Comparison of ENCODE assay signal across 21 mouse cellular contexts in the genomic region with DNA sequence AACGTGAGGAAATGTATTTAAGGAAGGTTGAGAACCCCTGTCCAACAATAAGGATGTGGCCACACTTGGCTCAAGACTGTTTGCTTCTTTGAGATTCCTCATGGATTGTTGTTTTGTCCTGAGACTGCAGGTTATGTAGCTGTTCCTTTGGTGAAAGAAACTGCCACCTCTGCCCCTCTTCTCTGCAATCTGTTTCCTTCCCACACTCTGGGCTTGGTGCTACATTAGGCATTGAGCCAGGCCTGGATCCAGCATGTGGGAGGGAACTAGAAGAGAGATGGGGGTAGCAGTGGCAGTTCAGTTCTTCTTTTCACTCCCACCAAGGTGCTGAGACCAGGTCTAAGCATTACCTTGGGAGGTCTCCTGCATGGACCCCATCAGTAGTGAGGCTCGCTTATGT. TPM values are rescaled to one million over a fixed set of nuclear protein-coding genes. Genes with fewer than 3 reads are reported as not detected.
DNase-seq lines count a peak whose midpoint lies in the region; ATAC-seq and TF ChIP-seq lines count a peak whose summit lies in the region.
"Had no signal": no experiment of that assay in that cellular context is flagged by ENCODE, and none has a peak within 500 bp of the region (broad histone marks: within the 10 kb centered on the region; RNA-seq: fewer than 3 reads in every experiment).

No protein-coding gene starts in this region.

- no peaks in the 10 kb centered on the region for H3K4me1 ChIP-seq in hindbrain, embryonic 14.5 days (replicated peaks; ENCODE audit: control insufficient read depth, insufficient read depth, low read length)
- H3K4me1 ChIP-seq: embryonic facial prominence, embryonic 13.5 days; stomach, embryonic 15.5 days had no signal

- no peaks in the 10 kb centered on the region for H3K27me3 ChIP-seq in hindbrain, embryonic 14.5 days (ENCODE audit: control insufficient read depth, insufficient read depth, low read length)
- H3K27me3 ChIP-seq: embryonic facial prominence, embryonic 13.5 days; stomach, embryonic 15.5 days had no signal

- H3K4me2 ChIP-seq in hindbrain, embryonic 14.5 days (replicated peaks), result no peak overlapping the region
- H3K4me2 ChIP-seq: embryonic facial prominence, embryonic 13.5 days; liver, embryonic 11.5 days; stomach, embryonic 15.5 days had no signal

- intact Hi-C loops in left cerebral cortex, adult 2 months (cut with DNase I), result loop anchor here (5.0 kb wide), 1 partner anchor 314 kb away; no protein-coding TSS in a partner anchor
- intact Hi-C loops in left cerebral cortex, postnatal 4 days (cut with DNase I), result no loop called here
- intact Hi-C loops in left cerebral cortex, postnatal 14 days (cut with DNase I), result loop anchor here (2.0 kb wide), 1 partner anchor 307 kb away; no protein-coding TSS in a partner anchor

- no peaks in the 10 kb centered on the region for H3K9me3 ChIP-seq in hindbrain, embryonic 14.5 days (ENCODE audit: control insufficient read depth, low read length)
- H3K9me3 ChIP-seq: embryonic facial prominence, embryonic 13.5 days; stomach, embryonic 15.5 days had no signal

- peak; percentile 37 to 70 for DNase-seq in left cerebral cortex, adult 2 months (ENCODE audit: extremely low spot score in 1 of 2, low spot score in 2 of 2)
- DNase-seq in left cerebral cortex, postnatal 4 days, result no peak
- DNase-seq in layer of hippocampus, adult 18-20 months (ENCODE audit: low spot score in 2 of 2), result peak; percentile 63 to 82
- peak; percentile 60 to 73 for DNase-seq in left cerebral cortex, postnatal 14 days (ENCODE audit: low spot score in 2 of 2)
- peak; percentile 67 for DNase-seq in telencephalon, adult 2 months (ENCODE audit: low read depth, low spot score)
- DNase-seq in hindbrain, embryonic 14.5 days (ENCODE audit: low spot score), result no peak
- no peak for DNase-seq in urinary bladder, postnatal 14 days (ENCODE audit: low spot score)
- DNase-seq in ovary, postnatal 36 days (ENCODE audit: low spot score), result no peak
- DNase-seq: B cell, adult 2 months; cerebellum, adult 9-10 months; gastrocnemius, adult 2 months; heart, postnatal 4 days; lung, adult 18-20 months; lung, postnatal 14 days; retina, postnatal 1 day had no signal

- no peak overlapping the region for H3K4me3 ChIP-seq in left cerebral cortex, adult 2 months
- H3K4me3 ChIP-seq in hindbrain, embryonic 14.5 days (replicated peaks; ENCODE audit: low read length), result no peak overlapping the region
- H3K4me3 ChIP-seq: embryonic facial prominence, embryonic 13.5 days; gastrocnemius, adult 2 months; stomach, embryonic 15.5 days had no signal

- no peak for ATAC-seq in hindbrain, embryonic 14.5 days (ENCODE audit: low FRiP score)
- ATAC-seq: forebrain, embryonic 16.5 days; hindbrain, embryonic 16.5 days; intestine, embryonic 16.5 days had no signal

- H3K36me3 ChIP-seq in hindbrain, embryonic 14.5 days (replicated peaks; ENCODE audit: control insufficient read depth, insufficient read depth), result no peaks in the 10 kb centered on the region
- H3K36me3 ChIP-seq: embryonic facial prominence, embryonic 13.5 days; stomach, embryonic 15.5 days had no signal

- H3K27ac ChIP-seq in left cerebral cortex, adult 2 months, result no peak overlapping the region
- no peak overlapping the region for H3K27ac ChIP-seq in hindbrain, embryonic 14.5 days
- H3K27ac ChIP-seq: embryonic facial prominence, embryonic 13.5 days; gastrocnemius, adult 2 months; stomach, embryonic 15.5 days had no signal

- WGBS in hindbrain, embryonic 14.5 days, result 80% methylated on average over 2 of the region's 2 CpGs

- no peak overlapping the region for H3K9ac ChIP-seq in hindbrain, embryonic 14.5 days
- H3K9ac ChIP-seq: embryonic facial prominence, embryonic 13.5 days; stomach, embryonic 15.5 days had no signal

- no peak for TF ChIP-seq CTCF in left cerebral cortex, adult 2 months (IDR thresholded peaks at IDR 0.05)

RNA-seq across cellular contexts. Expression of a gene that starts 23.9 kb away (rescaled TPM):
- total RNA-seq in left cerebral cortex, adult 2 months (2021), result 100 to 1,000 TPM; 110 to 123 TPM
- 100 to 1,000 TPM; 116 to 117 TPM for total RNA-seq in left cerebral cortex, postnatal 4 days (2021)
- 100 to 1,000 TPM; 134 to 146 TPM for total RNA-seq in layer of hippocampus, adult 18-20 months (2021)
- 100 to 1,000 TPM; 191 to 211 TPM for total RNA-seq in left cerebral cortex, postnatal 14 days (2021)
- 37.8 and 39.5 TPM in 2 replicates for polyA plus RNA-seq in hindbrain, embryonic 14.5 days (2014; fragmentation: Nextera tagmentation; extraction: Ambion mirVana)

RNA-seq across cellular contexts. Expression of a gene that starts 30.2 kb away (rescaled TPM):
- total RNA-seq in left cerebral cortex, adult 2 months (2021), result 1 to 10 TPM; 6.1 to 6.9 TPM
- 1 to 10 TPM; 5.6 to 7.9 TPM for total RNA-seq in left cerebral cortex, postnatal 4 days (2021)
- 1 to 10 TPM; 6.0 to 6.2 TPM for total RNA-seq in layer of hippocampus, adult 18-20 months (2021)
- total RNA-seq in left cerebral cortex, postnatal 14 days (2021), result 1 to 10 TPM; 4.6 to 5.6 TPM
- polyA plus RNA-seq in hindbrain, embryonic 14.5 days (2014; fragmentation: Nextera tagmentation; extraction: Ambion mirVana), result 3.7 and 5.2 TPM in 2 replicates

Comparison
In these comparisons a context has a peak if more than half of its experiments do, and no peak if none do; other contexts are left out.
1. DNase-seq: peak in left cerebral cortex, adult 2 months (2 of 2), layer of hippocampus, adult 18-20 months (2 of 2), left cerebral cortex, postnatal 14 days (2 of 2) and telencephalon, adult 2 months (single experiment); none in left cerebral cortex, postnatal 4 days (single experiment), hindbrain, embryonic 14.5 days (single experiment), urinary bladder, postnatal 14 days (single experiment) and ovary, postnatal 36 days (single experiment).